14 mouse cellular contexts compared by ENCODE assay signal in genomic region chr1:73045948-73046685, GRCm38 (mm10). TPM values are rescaled to one million over a fixed set of nuclear protein-coding genes. Genes with fewer than 3 reads are reported as not detected.
DNase-seq lines count a peak whose midpoint lies in the region; ATAC-seq and TF ChIP-seq lines count a peak whose summit lies in the region.
"Had no signal": no experiment of that assay in that cellular context is flagged by ENCODE, and none has a peak within 500 bp of the region (broad histone marks: within the 10 kb centered on the region; RNA-seq: fewer than 3 reads in every experiment).

No protein-coding gene starts in this region.

- H3K9me3 ChIP-seq in hindbrain, embryonic 11.5 days (ENCODE audit: control insufficient read depth, low read length), result no peaks in the 10 kb centered on the region
- no peaks in the 10 kb centered on the region for H3K9me3 ChIP-seq in hindbrain, postnatal 0 days (ENCODE audit: low read length)
- H3K9me3 ChIP-seq: neural tube, embryonic 13.5 days had no signal

- H3K9ac ChIP-seq in hindbrain, embryonic 11.5 days (ENCODE audit: low read depth, low read length), result no peak overlapping the region
- H3K9ac ChIP-seq in hindbrain, postnatal 0 days (replicated peaks; ENCODE audit: low read length), result no peak overlapping the region
- H3K9ac ChIP-seq: neural tube, embryonic 13.5 days had no signal

- no peak for TF ChIP-seq CTCF in hindbrain, postnatal 0 days (IDR thresholded peaks at IDR 0.05; ENCODE audit: low read depth)
- no peak for TF ChIP-seq CTCF in brain, embryonic 14.5 days (IDR thresholded peaks at IDR 0.05; ENCODE audit: borderline replicate concordance, extremely low read depth, insufficient read depth, insufficient read length)

- peak; percentile 28 for DNase-seq in hindbrain, embryonic 11.5 days (ENCODE audit: low spot score)
- no peak for DNase-seq in hindbrain, postnatal 0 days (ENCODE audit: low spot score)
- DNase-seq in brain, embryonic 14.5 days (ENCODE audit: low read depth), result peak; percentile 57
- peak; percentile 50 for DNase-seq in embryo, embryonic 9.5 days (ENCODE audit: extremely low spot score)
- DNase-seq in mesoderm, embryonic 11.5 days (ENCODE audit: low read depth, low spot score), result peak; percentile 69
- DNase-seq in lung, postnatal 14 days, result no peak
- no peak for DNase-seq in urinary bladder, postnatal 25 days (ENCODE audit: low spot score)
- no peak for DNase-seq in layer of hippocampus, postnatal 14 days (ENCODE audit: low spot score in 2 of 2)
- DNase-seq: cerebellum, postnatal 14 days; left cerebral cortex, postnatal 4 days; right cerebral cortex, postnatal 4 days; thymus, adult 2 months had no signal

- H3K4me1 ChIP-seq in hindbrain, embryonic 11.5 days (replicated peaks; ENCODE audit: control insufficient read depth, insufficient read depth, low read length), result no peaks in the 10 kb centered on the region
- H3K4me1 ChIP-seq in hindbrain, postnatal 0 days (ENCODE audit: insufficient read depth, low read length), result peaks cover 3% of the 10 kb centered on the region; the same call in 1 of the 2 replicates

- H3K27ac ChIP-seq in hindbrain, embryonic 11.5 days (ENCODE audit: low read depth, low read length), result no peak overlapping the region
- H3K27ac ChIP-seq in hindbrain, postnatal 0 days, result no peak overlapping the region
- H3K27ac ChIP-seq: neural tube, embryonic 13.5 days had no signal

- H3K36me3 ChIP-seq in hindbrain, embryonic 11.5 days (ENCODE audit: control insufficient read depth, insufficient read depth, low read length), result no peaks in the 10 kb centered on the region
- no peaks in the 10 kb centered on the region for H3K36me3 ChIP-seq in hindbrain, postnatal 0 days (ENCODE audit: insufficient read depth, low read length)
- H3K36me3 ChIP-seq: neural tube, embryonic 13.5 days had no signal

- H3K4me2 ChIP-seq in hindbrain, embryonic 11.5 days (replicated peaks; ENCODE audit: low read depth, low read length), result no peak overlapping the region
- no peak overlapping the region for H3K4me2 ChIP-seq in hindbrain, postnatal 0 days (ENCODE audit: low read depth, low read length)
- H3K4me2 ChIP-seq: neural tube, embryonic 13.5 days had no signal

- H3K4me3 ChIP-seq in hindbrain, embryonic 11.5 days (ENCODE audit: low read depth, low read length), result no peak overlapping the region
- H3K4me3 ChIP-seq in hindbrain, postnatal 0 days (ENCODE audit: low read length), result no peak overlapping the region
- H3K4me3 ChIP-seq: neural tube, embryonic 13.5 days had no signal

- 24% methylated on average over 9 of the region's 9 CpGs for whole genome bisulfite sequencing in hindbrain, embryonic 11.5 days
- WGBS in hindbrain, postnatal 0 days, result 32% methylated on average over 9 of the region's 9 CpGs

- ATAC-seq in hindbrain, embryonic 11.5 days (ENCODE audit: low FRiP score), result no peak
- no peak for ATAC-seq in hindbrain, postnatal 0 days

- H3K27me3 ChIP-seq in hindbrain, embryonic 11.5 days (ENCODE audit: control insufficient read depth, insufficient read depth, low read length), result no peaks in the 10 kb centered on the region
- no peaks in the 10 kb centered on the region for H3K27me3 ChIP-seq in hindbrain, postnatal 0 days (ENCODE audit: insufficient read depth, low read length)
- H3K27me3 ChIP-seq: neural tube, embryonic 13.5 days had no signal

- TF ChIP-seq POLR2A in brain, embryonic 14.5 days (IDR thresholded peaks at IDR 0.05; ENCODE audit: borderline replicate concordance, extremely low read depth, insufficient read depth, insufficient read length, poor library complexity, severe bottlenecking), result no peak

RNA-seq across cellular contexts. Expression of gene Tnp1, which starts 30.4 kb away (rescaled TPM):
- not detected in 2 replicates for polyA plus RNA-seq in hindbrain, embryonic 11.5 days (2014; fragmentation: Nextera tagmentation; extraction: Ambion mirVana)
- total RNA-seq in hindbrain, postnatal 0 days (2014; rRNA removed), result not detected in 2 replicates
- not detected in 2 replicates for polyA plus RNA-seq in hindbrain, postnatal 0 days (2015; fragmentation: Nextera tagmentation; extraction: Ambion mirVana)
- not detected in 2 replicates for polyA plus RNA-seq in brain, embryonic 14.5 days (2012; rRNA removed)
- total RNA-seq in layer of hippocampus, postnatal 14 days (2021), result not detected
- total RNA-seq: left cerebral cortex, postnatal 4 days had no signal
- polyA plus RNA-seq: heart, embryonic 16.5 days; neural tube, embryonic 13.5 days had no signal

Comparison
In these comparisons a context has a peak if more than half of its experiments do, and no peak if none do; other contexts are left out.
1. DNase-seq: peak in hindbrain, embryonic 11.5 days (single experiment), brain, embryonic 14.5 days (single experiment), embryo, embryonic 9.5 days (single experiment) and mesoderm, embryonic 11.5 days (single experiment); none in hindbrain, postnatal 0 days (single experiment), lung, postnatal 14 days (single experiment), urinary bladder, postnatal 25 days (single experiment) and layer of hippocampus, postnatal 14 days (0 of 2).